Mouse (Mus musculus) heart, embryonic 14.5 days (tissue): Measurements from ENCODE around the gene Nova1. TPM values are rescaled to one million over a fixed set of nuclear protein-coding genes. Genes with fewer than 3 reads are reported as not detected.

ENCODE experiments used
- ATAC-seq: fragments of 200-750 bp; cut with Nextera tagmentation; 2 replicates; pipeline ENCODE4 v1.8.0; 2017; ENCODE audit warnings: low read depth, moderate TSS enrichment; ENCODE audit not compliant: insufficient number of reproducible peaks, insufficient read depth, low FRiP score
- H3K27ac ChIP-seq, 2 experiments: fragments of 200-500 bp in 1 of 2; fragments of 300-500 bp in 1 of 2; sonication (generic) in 1 of 2; replicated peaks in 1 of 2; 2 replicates each; pipeline ENCODE4 v1.5.1; 2012 to 2014; ENCODE audit warnings: low read depth in 2 of 2, low read length in 2 of 2, control low read depth in 1 of 2, mild to moderate bottlenecking in 1 of 2, mixed read lengths in 1 of 2; ENCODE audit not compliant: control insufficient read depth in 1 of 2, insufficient read depth in 1 of 2
- H3K27me3 ChIP-seq: fragments of 300-500 bp; sonication (generic); 2 replicates; pipeline ENCODE4 v1.6.1; 2014; ENCODE audit warnings: mild to moderate bottlenecking, low read length, control low read depth; ENCODE audit not compliant: control insufficient read depth, insufficient read depth
- H3K36me3 ChIP-seq: fragments of 300-500 bp; sonication (generic); 2 replicates; pipeline ENCODE4 v1.6.1; 2014; ENCODE audit warnings: mild to moderate bottlenecking, control low read depth, low read length, mixed read lengths; ENCODE audit not compliant: control insufficient read depth, insufficient read depth
- H3K4me1 ChIP-seq, 2 experiments: fragments of 200-500 bp in 1 of 2; fragments of 300-500 bp in 1 of 2; sonication (generic) in 1 of 2; 2 replicates each; pipeline ENCODE4 v1.6.1; 2012 to 2014; ENCODE audit warnings: low read length in 2 of 2, control low read depth in 1 of 2, mixed read lengths in 1 of 2; ENCODE audit not compliant: control insufficient read depth in 2 of 2, insufficient read depth in 2 of 2
- H3K4me2 ChIP-seq: fragments of 300-500 bp; sonication (generic); 2 replicates; pipeline ENCODE4 v1.6.1; 2014; ENCODE audit warnings: mild to moderate bottlenecking, low read length
- H3K4me3 ChIP-seq, 2 experiments: fragments of 200-500 bp in 1 of 2; fragments of 300-500 bp in 1 of 2; sonication (generic) in 1 of 2; 2 replicates each; pipeline ENCODE4 v1.5.1; 2012 to 2014; ENCODE audit warnings: low read length in 2 of 2, mild to moderate bottlenecking in 2 of 2, control low read depth in 1 of 2, low read depth in 1 of 2, moderate library complexity in 1 of 2; ENCODE audit not compliant: control insufficient read depth in 1 of 2, insufficient read depth in 1 of 2
- H3K9ac ChIP-seq: fragments of 300-500 bp; sonication (generic); 2 replicates; pipeline ENCODE4 v1.6.1; 2014; ENCODE audit warnings: mild to moderate bottlenecking, low read length
- H3K9me3 ChIP-seq: fragments of 300-500 bp; sonication (generic); 2 replicates; pipeline ENCODE4 v1.6.1; 2016; ENCODE audit warnings: low read length, control low read depth; ENCODE audit not compliant: control insufficient read depth
- WGBS: fragments of 180-500 bp; shearing (Covaris S2); extraction: QIAGEN DNeasy Blood & Tissue Kit; methylation state at CpG from one replicate; pipeline ENCODE4 v1.1.7; 2014; 5-methylcytosine and 5-hydroxymethylcytosine counted together
- polyA plus RNA-seq: library from polyadenylated mRNA; unstranded; fragments of >200 nt; fragmentation: Nextera tagmentation; extraction: Ambion mirVana; gene quantifications from 2 replicates; pipeline ENCODE4 v1.2.1, GENCODE M21; 2014

Gene Nova1
- polyA plus RNA-seq, 1 experiment from 2014 or later: 1.4 TPM

DNA sequence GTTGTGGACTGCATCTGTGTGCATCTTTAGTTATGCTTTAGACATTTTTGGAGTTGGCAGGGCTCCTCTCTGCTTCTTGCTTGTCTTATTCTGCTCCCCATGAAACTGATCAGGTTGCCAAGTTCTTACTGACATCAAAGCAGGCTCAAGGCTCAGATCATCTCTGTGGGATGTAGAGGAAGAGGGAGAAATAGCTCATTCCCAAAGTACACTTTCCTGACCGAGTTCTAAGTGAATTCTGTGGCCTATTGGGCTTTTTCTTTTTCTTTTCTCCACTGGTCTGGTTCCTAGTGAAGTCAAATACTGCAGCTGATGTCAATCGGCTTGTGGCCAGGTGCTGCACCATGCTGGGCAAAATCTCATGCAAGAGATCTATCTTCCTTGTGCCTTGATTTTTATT lies 152.0 kb downstream of the Nova1 start:
- no peak overlapping the region for H3K9ac ChIP-seq
- no peaks in the 10 kb centered on the region for H3K27me3 ChIP-seq
- ATAC-seq: no peak
- 44% methylated on average over 2 of the region's 2 CpGs for WGBS
- H3K4me3 ChIP-seq: no peak overlapping the region
- no peak overlapping the region for H3K27ac ChIP-seq
- no peak overlapping the region for H3K4me2 ChIP-seq
- H3K9me3 ChIP-seq: no peaks in the 10 kb centered on the region
- no peaks in the 10 kb centered on the region for H3K36me3 ChIP-seq
- H3K4me1 ChIP-seq: no peaks in the 10 kb centered on the region

DNA sequence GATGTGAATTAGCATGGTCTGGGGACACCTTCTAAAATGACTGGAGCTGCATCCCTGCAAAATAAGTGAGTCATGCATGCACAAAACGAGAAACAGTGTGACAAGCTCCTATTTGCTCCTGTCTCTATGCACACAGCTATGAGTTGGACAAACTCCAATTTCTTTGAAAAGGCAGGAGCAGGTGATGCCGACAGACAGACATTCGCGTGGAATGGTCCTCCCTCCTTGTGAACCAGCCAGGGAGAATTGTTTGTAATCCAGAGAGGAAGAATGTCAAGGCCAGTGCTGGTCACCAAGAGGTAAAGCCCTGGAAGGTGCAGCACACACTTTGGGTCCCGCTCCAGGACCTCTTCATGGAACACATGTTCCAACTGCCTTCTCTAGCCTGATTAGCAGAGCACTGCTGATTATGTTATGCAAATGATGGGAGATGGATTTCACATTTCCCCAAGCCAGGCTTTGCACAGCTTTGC lies 172.6 kb downstream of the Nova1 start:
- Histone ChIP-seq H3K36me3 (no peaks in the 10 kb centered on the region), H3K4me2 (no peak overlapping the region), H3K27ac (no peak overlapping the region), H3K4me1 (no peaks in the 10 kb centered on the region), H3K9me3 (no peaks in the 10 kb centered on the region), H3K27me3 (no peaks in the 10 kb centered on the region), H3K4me3 (no peak overlapping the region), H3K9ac (no peak overlapping the region)
- ATAC-seq: no peak
- WGBS: 65% methylated on average over 5 of the region's 5 CpGs

DNA sequence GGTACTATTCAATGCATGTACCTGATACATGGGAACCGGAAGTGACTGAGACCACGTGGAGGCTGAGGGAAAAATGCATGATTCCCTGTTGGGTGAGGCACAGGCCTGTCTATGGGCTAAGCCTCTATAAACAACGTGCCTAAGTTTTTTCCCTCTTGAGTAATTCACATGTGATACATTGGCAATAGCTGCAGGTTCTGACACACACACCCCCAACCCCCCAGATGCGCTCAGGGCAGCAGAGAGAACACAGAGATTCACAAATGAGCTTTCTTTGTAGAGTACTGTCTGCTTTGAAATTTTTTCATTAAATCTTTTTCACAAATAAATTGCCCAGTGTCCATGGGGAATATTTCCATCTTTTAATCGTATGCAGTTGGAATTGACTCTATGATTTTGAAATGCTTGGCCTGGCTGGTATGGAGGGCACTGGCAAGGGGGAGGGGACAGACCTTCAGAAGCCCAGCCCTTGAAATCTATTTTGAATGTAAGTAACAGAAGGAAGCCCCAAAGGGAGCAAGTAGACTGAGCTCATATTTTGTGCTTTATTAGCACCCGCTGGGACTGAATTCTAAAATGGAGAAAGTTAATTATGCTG lies 173.3 kb downstream of the Nova1 start:
- Histone ChIP-seq H3K36me3 (no peaks in the 10 kb centered on the region), H3K9me3 (no peaks in the 10 kb centered on the region), H3K9ac (no peak overlapping the region), H3K27ac (no peak overlapping the region), H3K4me1 (no peaks in the 10 kb centered on the region), H3K4me3 (no peak overlapping the region), H3K27me3 (no peaks in the 10 kb centered on the region), H3K4me2 (no peak overlapping the region)
- no peak for ATAC-seq
- WGBS: 84% methylated on average over 6 of the region's 6 CpGs
